In genomic region chrX:11180194-11180816, GRCm38 (mm10) we compare ENCODE assay signal across 29 mouse cellular contexts.
DNase-seq lines count a peak whose midpoint lies in the region; ATAC-seq and TF ChIP-seq lines count a peak whose summit lies in the region.
"Had no signal": no experiment of that assay in that cellular context is flagged by ENCODE, and none has a peak within 500 bp of the region (broad histone marks: within the 10 kb centered on the region; RNA-seq: fewer than 3 reads in every experiment).

No protein-coding gene starts in this region.

- no peaks in the 10 kb centered on the region for H3K9me3 ChIP-seq in heart, embryonic 12.5 days (replicated peaks)
- no peaks in the 10 kb centered on the region for H3K9me3 ChIP-seq in CH12.LX (replicated peaks; ENCODE audit: low read length)
- H3K9me3 ChIP-seq: forebrain, embryonic 10.5 days; heart, embryonic 15.5 days; hindbrain, embryonic 10.5 days; intestine, embryonic 15.5 days; limb, embryonic 15.5 days; lung, embryonic 15.5 days; neural tube, embryonic 15.5 days had no signal

- TF ChIP-seq POLR2A in CH12.LX (IDR thresholded peaks at IDR 0.05; ENCODE audit: low read depth, low read length): no peak

- dilution Hi-C loops in CH12.LX (cut with MboI; ENCODE audit: extremely low pct_ligation_motif_present, extremely low pct_unique_long_range_greater_than_20kb, low sequenced_read_pairs): no loop called here

- WGBS in heart, embryonic 12.5 days: 62% methylated on average over 7 of the region's 7 CpGs

- TF ChIP-seq CTCF in CH12.LX (conservative IDR thresholded peaks at IDR 0.05 in 1 of 2, IDR thresholded peaks at IDR 0.05 in 1 of 2; ENCODE audit: low read depth in 2 of 2, low read length in 2 of 2): no peak

- no peak for TF ChIP-seq RAD21 in CH12.LX (IDR thresholded peaks at IDR 0.05; ENCODE audit: low read depth, low read length)

- no peaks in the 10 kb centered on the region for H3K79me2 ChIP-seq in CH12.LX (replicated peaks; ENCODE audit: control insufficient read depth, extremely low read depth, insufficient read depth, poor library complexity, severe bottlenecking)

- no peaks in the 10 kb centered on the region for H3K36me3 ChIP-seq in heart, embryonic 12.5 days
- H3K36me3 ChIP-seq in CH12.LX (replicated peaks in 1 of 2; ENCODE audit: control insufficient read depth in 1 of 2, insufficient read depth in 1 of 2, low read length in 1 of 2): no peaks in the 10 kb centered on the region
- H3K36me3 ChIP-seq: forebrain, embryonic 10.5 days; heart, embryonic 15.5 days; hindbrain, embryonic 10.5 days; intestine, embryonic 15.5 days; limb, embryonic 15.5 days; lung, embryonic 15.5 days; neural tube, embryonic 15.5 days had no signal

- H3K4me3 ChIP-seq in heart, embryonic 12.5 days: no peak overlapping the region
- H3K4me3 ChIP-seq in CH12.LX (replicated peaks in 1 of 3; ENCODE audit: low read depth in 2 of 3, low read length in 2 of 3, poor library complexity in 1 of 3): no peak overlapping the region
- H3K4me3 ChIP-seq: forebrain, embryonic 10.5 days; heart, embryonic 15.5 days; hindbrain, embryonic 10.5 days; intestine, embryonic 15.5 days; left cerebral cortex, adult 2 months; limb, embryonic 15.5 days; lung, embryonic 15.5 days; neural tube, embryonic 15.5 days had no signal

- H3K4me2 ChIP-seq in heart, embryonic 12.5 days: no peak overlapping the region
- no peak overlapping the region for H3K4me2 ChIP-seq in CH12.LX (ENCODE audit: insufficient read depth, low read depth, poor library complexity, severe bottlenecking)
- H3K4me2 ChIP-seq: heart, embryonic 15.5 days; intestine, embryonic 15.5 days; limb, embryonic 15.5 days; lung, embryonic 15.5 days; midbrain, embryonic 11.5 days; neural tube, embryonic 15.5 days had no signal

- H3K27me3 ChIP-seq in heart, embryonic 12.5 days (replicated peaks): no peaks in the 10 kb centered on the region
- H3K27me3 ChIP-seq in CH12.LX (replicated peaks): no peaks in the 10 kb centered on the region
- H3K27me3 ChIP-seq: heart, embryonic 15.5 days; intestine, embryonic 15.5 days; limb, embryonic 15.5 days; lung, embryonic 15.5 days; neural tube, embryonic 15.5 days had no signal

- no peak overlapping the region for H3K27ac ChIP-seq in heart, embryonic 12.5 days (ENCODE audit: poor library complexity, severe bottlenecking)
- no peak overlapping the region for H3K27ac ChIP-seq in CH12.LX (ENCODE audit: insufficient read depth, low read depth)
- H3K27ac ChIP-seq: forebrain, embryonic 10.5 days; heart, embryonic 15.5 days; hindbrain, embryonic 10.5 days; intestine, embryonic 15.5 days; left cerebral cortex, adult 2 months; limb, embryonic 15.5 days; liver, embryonic 14.5 days; lung, embryonic 15.5 days; neural tube, embryonic 15.5 days had no signal

- H3K9ac ChIP-seq in heart, embryonic 12.5 days: no peak overlapping the region
- no peak overlapping the region for H3K9ac ChIP-seq in CH12.LX (ENCODE audit: insufficient read depth, low read depth)
- H3K9ac ChIP-seq: heart, embryonic 15.5 days; intestine, embryonic 15.5 days; limb, embryonic 15.5 days; liver, embryonic 14.5 days; lung, embryonic 15.5 days; neural tube, embryonic 15.5 days had no signal

- DNase-seq in heart, adult 11 months: peak; percentile 84
- DNase-seq in CH12.LX (ENCODE audit: extremely low read depth): peak; percentile 10
- DNase-seq in thymus, postnatal 0 days (ENCODE audit: low spot score): peak; percentile 12
- DNase-seq in left cerebral cortex, adult 18-20 months (ENCODE audit: low spot score in 2 of 2): no peak
- DNase-seq in urinary bladder, postnatal 10 days (ENCODE audit: low spot score): no peak
- no peak for DNase-seq in lung, postnatal 25 days (ENCODE audit: low spot score)
- DNase-seq: B cell, adult 2 months; cerebellum, adult 11-12 months; cerebellum, postnatal 25 days; gastrocnemius, postnatal 25 days; kidney, adult 9 months; left cerebral cortex, postnatal 4 days; lung, postnatal 4 days; right cerebral cortex, adult 18-20 months; right cerebral cortex, postnatal 4 days had no signal

- no peaks in the 10 kb centered on the region for H3K4me1 ChIP-seq in heart, embryonic 12.5 days (replicated peaks)
- peaks cover 0 to 7% of the 10 kb centered on the region in 2 experiments; a peak in 1 of 4 replicates for H3K4me1 ChIP-seq in CH12.LX (ENCODE audit: control insufficient read depth in 1 of 2, insufficient read depth in 2 of 2)
- H3K4me1 ChIP-seq: forebrain, embryonic 10.5 days; heart, embryonic 15.5 days; hindbrain, embryonic 10.5 days; intestine, embryonic 15.5 days; limb, embryonic 15.5 days; lung, embryonic 15.5 days; neural tube, embryonic 15.5 days had no signal

- in situ Hi-C loops in CH12.LX (cut with MboI; ENCODE audit: low pct_ligation_motif_present, low pct_unique_long_range_greater_than_20kb, low sequenced_read_pairs): no loop called here

- no peak for ATAC-seq in heart, embryonic 12.5 days (ENCODE audit: insufficient number of reproducible peaks, low FRiP score)
- peak; percentile 88 for ATAC-seq in granulocyte monocyte progenitor cell, adult 5-6 weeks (replicated peaks; ENCODE audit: poor library complexity, severe bottlenecking)
- ATAC-seq: forebrain, embryonic 16.5 days; hindbrain, embryonic 16.5 days; intestine, embryonic 15.5 days had no signal

- no peak for TF ChIP-seq EP300 in CH12.LX (IDR thresholded peaks at IDR 0.05; ENCODE audit: low read length)

TF ChIP-seq in CH12.LX, 34 proteins besides CTCF, POLR2A, EP300 and RAD21:
- TF ChIP-seq E2F4 (IDR thresholded peaks at IDR 0.05; ENCODE audit: insufficient replicate concordance, low read depth, low read length) (no peak), UBTF (IDR thresholded peaks at IDR 0.05; ENCODE audit: low read depth, low read length) (no peak)

Comparison
In these comparisons a context has a peak if more than half of its experiments do, and no peak if none do; other contexts are left out.
1. DNase-seq: peak in heart, adult 11 months (single experiment), CH12.LX (single experiment) and thymus, postnatal 0 days (single experiment); none in left cerebral cortex, adult 18-20 months (0 of 2), urinary bladder, postnatal 10 days (single experiment) and lung, postnatal 25 days (single experiment).